ENCODE assay signal across 17 mouse cellular contexts in genomic region chr13:68778011-68778672, GRCm38 (mm10).
"Had no signal": no experiment of that assay in that cellular context is flagged by ENCODE, and none has a peak within 500 bp of the region (broad histone marks: within the 10 kb centered on the region; RNA-seq: fewer than 3 reads in every experiment).

No protein-coding gene starts in this region.

- H3K4me3 ChIP-seq: liver, embryonic 13.5 days; liver, embryonic 15.5 days; megakaryocyte, embryonic 14.5 days; midbrain, embryonic 13.5 days; midbrain, embryonic 15.5 days; neural tube, embryonic 12.5 days; stomach, embryonic 15.5 days had no signal

- H3K27me3 ChIP-seq: liver, embryonic 13.5 days; liver, embryonic 15.5 days; megakaryocyte, embryonic 14.5 days; midbrain, embryonic 13.5 days; midbrain, embryonic 15.5 days; neural tube, embryonic 12.5 days; stomach, embryonic 15.5 days had no signal

- H3K4me2 ChIP-seq: liver, embryonic 11.5 days; liver, embryonic 13.5 days; liver, embryonic 15.5 days; midbrain, embryonic 11.5 days; midbrain, embryonic 13.5 days; midbrain, embryonic 15.5 days; neural tube, embryonic 12.5 days; stomach, embryonic 15.5 days had no signal

- H3K4me1 ChIP-seq: liver, embryonic 13.5 days; liver, embryonic 15.5 days; megakaryocyte, embryonic 14.5 days; midbrain, embryonic 13.5 days; midbrain, embryonic 15.5 days; neural tube, embryonic 12.5 days; stomach, embryonic 15.5 days had no signal

- H3K27ac ChIP-seq: liver, embryonic 13.5 days; liver, embryonic 15.5 days; macrophage; midbrain, embryonic 13.5 days; midbrain, embryonic 15.5 days; neural tube, embryonic 12.5 days; stomach, embryonic 15.5 days; stomach, postnatal 0 days had no signal

- DNase-seq: liver, embryonic 13.5 days; liver, postnatal 0 days; lung, postnatal 10 days; right cerebral cortex, postnatal 14 days; thymus, adult 2 months; thymus, postnatal 25 days; thymus, postnatal 4 days had no signal

- H3K9ac ChIP-seq: liver, embryonic 13.5 days; liver, embryonic 15.5 days; liver, postnatal 0 days; midbrain, embryonic 13.5 days; midbrain, embryonic 15.5 days; neural tube, embryonic 12.5 days; stomach, embryonic 15.5 days had no signal

- ATAC-seq: liver, postnatal 0 days; midbrain, embryonic 13.5 days; midbrain, embryonic 15.5 days had no signal

- H3K9me3 ChIP-seq: liver, embryonic 13.5 days; liver, embryonic 15.5 days; midbrain, embryonic 13.5 days; midbrain, embryonic 15.5 days; neural tube, embryonic 12.5 days; stomach, embryonic 15.5 days had no signal

- H3K36me3 ChIP-seq: liver, embryonic 13.5 days; liver, embryonic 15.5 days; midbrain, embryonic 13.5 days; midbrain, embryonic 15.5 days; neural tube, embryonic 12.5 days; stomach, embryonic 15.5 days had no signal
